Mouse (Mus musculus): ENCODE measurements around the gene Ube2j2. TPM values are rescaled to one million over a fixed set of nuclear protein-coding genes. Genes with fewer than 3 reads are reported as not detected.

The Ube2j2 gene
- polyA plus RNA-seq, 2 experiments = 36.9 to 62.3 TPM

DNA sequence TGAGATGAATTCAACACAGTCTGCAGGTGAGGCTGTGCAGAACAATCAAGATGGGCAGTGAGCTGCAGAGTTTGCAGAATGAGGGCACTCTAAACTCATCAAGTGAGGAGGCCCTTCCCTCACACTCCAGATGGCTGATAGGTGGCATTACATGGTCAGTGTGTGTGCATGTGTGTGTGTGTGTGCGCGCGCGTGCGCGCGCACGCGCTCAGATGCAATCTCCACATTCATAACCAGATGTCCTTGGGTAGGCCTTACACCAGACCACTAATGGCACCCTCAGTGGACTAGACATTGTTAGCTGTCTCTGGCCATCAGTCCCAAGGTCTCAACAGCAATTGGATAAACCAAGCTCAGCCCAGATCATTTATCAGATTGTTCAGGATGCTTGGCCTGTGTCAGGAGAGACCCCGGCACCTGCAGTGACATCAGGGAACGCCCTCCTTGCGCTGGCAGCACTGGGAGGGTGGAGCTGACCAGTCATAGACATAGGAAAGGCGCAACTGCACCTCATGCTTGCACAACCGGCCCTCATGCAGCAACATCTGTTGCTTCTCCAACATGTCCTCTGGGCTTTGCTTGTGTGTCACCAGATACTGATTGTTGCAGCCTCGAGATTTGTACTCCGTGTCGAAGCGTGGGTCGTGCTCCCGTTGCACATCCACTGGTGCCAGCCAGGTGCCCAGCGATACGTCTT is 47.7 kb downstream of the Ube2j2 start:
- Histone ChIP-seq H3K27ac (peak overlapping the region; percentile 49), H3K27me3 (ENCODE audit: control insufficient read depth, insufficient read depth, low read length) (no peaks in the 10 kb centered on the region), H3K9me3 (ENCODE audit: control insufficient read depth, low read length) (no peaks in the 10 kb centered on the region), H3K9ac (replicated peaks) (peak overlapping the region; percentile 62), H3K4me1 (replicated peaks; ENCODE audit: control insufficient read depth in 2 of 2, insufficient read depth in 2 of 2, low read length in 1 of 2) (peaks cover 44 to 45% of the 10 kb centered on the region in 2 experiments), H3K36me3 (replicated peaks; ENCODE audit: control insufficient read depth, insufficient read depth, low read depth) (no peaks in the 10 kb centered on the region; the same call in 1 of the 2 replicates), H3K4me3 (ENCODE audit: insufficient read depth in 1 of 2, low read depth in 2 of 2, low read length in 2 of 2) (peak overlapping the region; percentile 75 to 85), H3K4me2 (ENCODE audit: low read depth) (peak overlapping the region; percentile 98)
- 61% methylated on average over 22 of the region's 22 CpGs for WGBS (ENCODE audit: insufficient replicate concordance)
- TF ChIP-seq CTCF (IDR thresholded peaks at IDR 0.05; ENCODE audit: low read depth) (no peak), EP300 (IDR thresholded peaks at IDR 0.05; ENCODE audit: low read depth) (no peak)
- ATAC-seq (ENCODE audit: insufficient read depth) (no peak), DNase-seq (ENCODE audit: low read depth in 3 of 3, low spot score in 3 of 3) (no peak)

DNA sequence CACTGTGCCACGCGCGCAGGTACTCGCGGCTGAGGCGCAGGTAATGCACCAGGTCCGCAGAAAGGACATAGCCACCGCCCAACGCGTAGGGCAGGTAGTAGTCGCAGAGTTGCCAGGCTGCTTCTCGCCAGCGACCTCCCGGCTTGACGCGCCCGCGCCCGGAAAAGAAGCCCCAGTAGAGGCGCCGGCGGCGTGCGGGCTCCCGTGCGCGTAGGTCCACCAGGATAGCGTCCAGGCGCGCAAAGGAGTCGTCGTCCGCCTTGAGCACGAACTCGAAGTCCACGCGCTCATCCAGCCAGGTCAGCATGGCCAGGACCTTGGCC is 48.2 kb downstream of the Ube2j2 start:
- Histone ChIP-seq H3K9me3 (ENCODE audit: control insufficient read depth, low read length) (no peaks in the 10 kb centered on the region), H3K27ac (peak overlapping the region; percentile 49), H3K4me2 (ENCODE audit: low read depth) (peak overlapping the region; percentile 98), H3K9ac (replicated peaks) (peak overlapping the region; percentile 62), H3K36me3 (replicated peaks; ENCODE audit: control insufficient read depth, insufficient read depth, low read depth) (no peaks in the 10 kb centered on the region; the same call in 1 of the 2 replicates), H3K4me1 (replicated peaks; ENCODE audit: control insufficient read depth in 2 of 2, insufficient read depth in 2 of 2, low read length in 1 of 2) (peaks cover 44 to 45% of the 10 kb centered on the region in 2 experiments), H3K27me3 (ENCODE audit: control insufficient read depth, insufficient read depth, low read length) (no peaks in the 10 kb centered on the region), H3K4me3 (ENCODE audit: insufficient read depth in 1 of 2, low read depth in 2 of 2, low read length in 2 of 2) (peak overlapping the region; percentile 75 to 85)
- TF ChIP-seq CTCF (IDR thresholded peaks at IDR 0.05; ENCODE audit: low read depth) (0 out of 2 replicates have a peak, but pooled peaks have one; percentile 19), EP300 (IDR thresholded peaks at IDR 0.05; ENCODE audit: low read depth) (no peak)
- DNase-seq (ENCODE audit: low read depth in 3 of 3, low spot score in 3 of 3) (no peak), ATAC-seq (ENCODE audit: insufficient read depth) (no peak)
- WGBS (ENCODE audit: insufficient replicate concordance) = 17% methylated on average over 37 of the region's 37 CpGs

DNA sequence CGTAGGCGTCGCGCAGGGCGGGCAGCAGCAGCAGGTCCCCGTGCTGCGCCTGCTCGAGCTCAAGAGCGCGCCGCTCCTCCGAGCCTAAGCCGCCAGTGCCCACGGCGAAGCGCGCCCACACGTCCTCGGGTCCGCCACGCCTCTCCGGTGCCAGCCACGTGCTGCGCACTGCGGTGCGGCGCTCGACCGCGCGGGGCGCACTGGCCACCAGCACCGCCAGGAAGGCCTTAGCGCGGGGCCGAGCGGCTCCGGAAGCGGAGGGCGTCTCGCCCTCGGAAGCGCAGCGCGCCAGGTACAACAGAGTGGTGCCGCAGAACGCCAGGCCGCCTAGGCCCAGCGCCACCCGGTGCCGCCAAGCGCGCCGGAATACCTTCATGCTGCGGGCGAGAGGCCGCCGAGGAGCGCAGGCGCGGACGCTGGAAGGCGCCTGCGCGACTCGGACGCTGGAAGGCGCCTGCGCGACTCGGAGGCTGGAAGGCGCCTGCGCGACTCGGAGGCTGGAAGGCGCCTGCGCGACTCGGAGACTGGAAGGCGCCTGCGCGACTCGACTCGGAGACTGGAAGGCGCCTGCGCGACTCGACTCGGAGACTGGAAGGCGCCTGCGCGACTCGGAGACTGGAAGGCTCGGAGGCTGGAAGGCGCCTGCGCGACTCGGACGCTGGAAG is 48.7 kb downstream of the Ube2j2 start, which contains the start of the genes B3galt6 and Sdf4:
TSS of gene B3galt6 (minus strand) at position 409 of the 665 bp plus-strand sequence.
TSS of gene Sdf4 (plus strand) at position 632 of the 665 bp plus-strand sequence.
- peak; percentile 69 to 90 (median 83) for DNase-seq (ENCODE audit: low read depth in 3 of 3, low spot score in 3 of 3)
- under 1% methylated on average over 99 of the region's 99 CpGs for WGBS (ENCODE audit: insufficient replicate concordance)
- H3K4me1 ChIP-seq (replicated peaks; ENCODE audit: control insufficient read depth in 2 of 2, insufficient read depth in 2 of 2, low read length in 1 of 2) = peaks cover 44 to 45% of the 10 kb centered on the region in 2 experiments
- peak within 1 kb of the TSS; percentile 78 for H3K9ac ChIP-seq (replicated peaks)
- peak within 1 kb of the TSS; percentile 98 for H3K4me2 ChIP-seq (ENCODE audit: low read depth)
- H3K27me3 ChIP-seq (ENCODE audit: control insufficient read depth, insufficient read depth, low read length) = no peaks in the 10 kb centered on the region
- ATAC-seq (ENCODE audit: insufficient read depth) = peak; percentile 82
- peak within 1 kb of the TSS; percentile 85 for H3K27ac ChIP-seq
- TF ChIP-seq CTCF (IDR thresholded peaks at IDR 0.05; ENCODE audit: low read depth) (peak; percentile 63), EP300 (IDR thresholded peaks at IDR 0.05; ENCODE audit: low read depth) (no peak)
- peak within 1 kb of the TSS; percentile 85 to 100 for H3K4me3 ChIP-seq (ENCODE audit: insufficient read depth in 1 of 2, low read depth in 2 of 2, low read length in 2 of 2)
- H3K9me3 ChIP-seq (ENCODE audit: control insufficient read depth, low read length) = no peaks in the 10 kb centered on the region
- peaks cover 3% of the 10 kb centered on the region for H3K36me3 ChIP-seq (replicated peaks; ENCODE audit: control insufficient read depth, insufficient read depth, low read depth)

DNA sequence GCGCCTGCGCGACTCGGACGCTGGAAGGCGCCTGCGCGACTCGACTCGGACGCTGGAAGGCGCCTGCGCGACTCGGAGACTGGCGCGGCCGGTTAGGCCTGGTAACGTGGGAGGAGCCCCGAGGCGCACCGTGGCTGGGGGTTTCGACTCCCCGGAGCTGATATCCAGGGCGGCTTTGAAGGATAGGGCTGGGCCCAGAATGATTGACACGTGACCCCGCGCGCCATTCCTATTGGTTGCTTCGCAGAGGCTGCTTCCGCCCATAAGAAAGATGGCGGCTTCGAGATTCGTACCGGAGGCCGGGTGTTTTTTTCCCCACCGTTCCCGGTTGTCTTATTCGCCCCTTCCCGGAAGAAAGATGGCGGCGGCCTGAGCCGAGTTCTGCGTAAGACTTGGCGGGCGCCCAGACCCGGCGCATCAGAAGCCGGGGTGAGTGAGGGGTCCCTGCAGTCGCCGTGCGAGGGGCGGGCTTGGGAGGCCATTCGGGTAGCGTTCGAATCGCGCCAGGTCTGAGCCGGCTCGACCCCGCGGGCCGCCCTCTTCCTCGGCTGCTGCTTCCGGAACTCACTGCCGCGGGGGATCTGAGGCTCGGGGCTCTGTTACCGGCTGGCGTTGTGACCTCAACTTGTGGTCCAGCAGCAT is 49.4 kb downstream of the Ube2j2 start:
- WGBS (ENCODE audit: insufficient replicate concordance) = under 1% methylated on average over 69 of the region's 70 CpGs
- H3K4me3 ChIP-seq (ENCODE audit: insufficient read depth in 1 of 2, low read depth in 2 of 2, low read length in 2 of 2) = peak overlapping the region; percentile 85 to 100
- TF ChIP-seq CTCF (IDR thresholded peaks at IDR 0.05; ENCODE audit: low read depth) (peak; percentile 23; the same call in 1 of the 2 replicates), EP300 (IDR thresholded peaks at IDR 0.05; ENCODE audit: low read depth) (no peak)
- H3K9ac ChIP-seq (replicated peaks) = peak overlapping the region; percentile 78
- peak; percentile 76 for ATAC-seq (ENCODE audit: insufficient read depth)
- no peaks in the 10 kb centered on the region for H3K27me3 ChIP-seq (ENCODE audit: control insufficient read depth, insufficient read depth, low read length)
- no peaks in the 10 kb centered on the region for H3K9me3 ChIP-seq (ENCODE audit: control insufficient read depth, low read length)
- H3K27ac ChIP-seq = peak overlapping the region; percentile 85
- peaks cover 41 to 43% of the 10 kb centered on the region in 2 experiments for H3K4me1 ChIP-seq (replicated peaks; ENCODE audit: control insufficient read depth in 2 of 2, insufficient read depth in 2 of 2, low read length in 1 of 2)
- peaks cover 10% of the 10 kb centered on the region for H3K36me3 ChIP-seq (replicated peaks; ENCODE audit: control insufficient read depth, insufficient read depth, low read depth)
- peak overlapping the region; percentile 91 for H3K4me2 ChIP-seq (ENCODE audit: low read depth)
- peak; percentile 91 for DNase-seq (ENCODE audit: low read depth in 3 of 3, low spot score in 3 of 3)
